Mouse (Mus musculus) cerebellum, postnatal 14 days (tissue): ENCODE data around the gene Mast4.
A peak's percentile ranks its signal among the peaks of the same experiment; 100 is the strongest.

Source experiments
- DNase-seq, 2 experiments: peaks; one replicate each; pipeline ENCODE4 v3.0.0; 2021; ENCODE audit warnings: mixed read lengths in 2 of 2

The Mast4 gene

GRCm38 (mm10) chr13:103115116-103115515 is 219.2 kb downstream of the Mast4 start:
- DNase-seq = no peak

GRCm38 (mm10) chr13:103114274-103114673 is 220.0 kb downstream of the Mast4 start:
- peak; percentile 88 to 91 for DNase-seq

- DNase-seq = peak; percentile 83 to 84
Observed at GRCm38 (mm10) chr13:103109872-103110271, 224.4 kb downstream of the Mast4 start.

GRCm38 (mm10) chr13:103107362-103107761 is 226.9 kb downstream of the Mast4 start:
- DNase-seq = no peak

GRCm38 (mm10) chr13:103102598-103102997 is 231.7 kb downstream of the Mast4 start:
- DNase-seq = no peak

- peak; percentile 42 to 58 for DNase-seq
Observed at GRCm38 (mm10) chr13:103096346-103097150, 237.7 kb downstream of the Mast4 start.

- no peak for DNase-seq
Observed at GRCm38 (mm10) chr13:103095491-103095890, 238.8 kb downstream of the Mast4 start.

GRCm38 (mm10) chr13:103094595-103094994 is 239.7 kb downstream of the Mast4 start:
- DNase-seq = no peak

GRCm38 (mm10) chr13:103093713-103094112 is 240.6 kb downstream of the Mast4 start:
- DNase-seq = no peak

- no peak for DNase-seq
Observed at GRCm38 (mm10) chr13:103085540-103086121, 248.7 kb downstream of the Mast4 start.

- DNase-seq = no peak
Observed at GRCm38 (mm10) chr13:103082891-103083290, 251.4 kb downstream of the Mast4 start.

- no peak for DNase-seq
Observed at GRCm38 (mm10) chr13:103079806-103080205, 254.5 kb downstream of the Mast4 start.

- DNase-seq = no peak
Observed at GRCm38 (mm10) chr13:103078815-103079214, 255.5 kb downstream of the Mast4 start.

- no peak for DNase-seq
Observed at GRCm38 (mm10) chr13:103073461-103073860, 260.8 kb downstream of the Mast4 start.

GRCm38 (mm10) chr13:103071783-103072182 is 262.5 kb downstream of the Mast4 start:
- DNase-seq = peak in 1 of 2 experiments; percentile 22

GRCm38 (mm10) chr13:103067581-103068166 is 266.6 kb downstream of the Mast4 start:
- no peak for DNase-seq

- no peak for DNase-seq
Observed at GRCm38 (mm10) chr13:103065437-103065836, 268.9 kb downstream of the Mast4 start.

- DNase-seq = no peak
Observed at GRCm38 (mm10) chr13:103061680-103062079, 272.6 kb downstream of the Mast4 start.

GRCm38 (mm10) chr13:103059995-103060652 is 274.2 kb downstream of the Mast4 start:
- no peak for DNase-seq

GRCm38 (mm10) chr13:103056451-103056850 is 277.8 kb downstream of the Mast4 start:
- no peak for DNase-seq

GRCm38 (mm10) chr13:103052661-103053060 is 281.6 kb downstream of the Mast4 start:
- peak in 1 of 2 experiments; percentile 5 for DNase-seq

GRCm38 (mm10) chr13:103048954-103049353 is 285.3 kb downstream of the Mast4 start:
- DNase-seq = no peak

GRCm38 (mm10) chr13:103043692-103044091 is 290.6 kb downstream of the Mast4 start:
- DNase-seq = no peak
